8 mouse cellular contexts compared by ENCODE assay signal in the genomic region with DNA sequence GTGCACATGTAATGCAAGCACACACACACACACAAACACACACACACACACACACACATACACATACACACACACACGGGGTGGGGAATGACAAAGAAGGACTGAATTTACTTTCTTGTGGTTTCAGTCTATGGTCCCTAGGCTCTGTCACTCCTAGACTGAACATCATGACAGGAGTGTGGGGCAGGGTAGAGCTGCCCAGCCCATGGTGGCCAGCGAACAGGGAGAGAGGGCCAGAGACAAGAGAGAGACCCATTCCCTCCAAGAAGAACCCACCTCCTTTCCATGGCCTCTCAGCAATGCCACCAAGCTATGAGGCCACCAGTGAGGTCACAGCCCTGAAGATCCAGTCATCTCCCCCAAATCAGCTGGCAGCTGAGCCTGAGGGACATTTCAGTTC.
DNase-seq lines count a peak whose midpoint lies in the region; ATAC-seq and TF ChIP-seq lines count a peak whose summit lies in the region.

No protein-coding gene starts in this region.

- H3K27me3 ChIP-seq in heart, postnatal 0 days (ENCODE audit: control insufficient read depth, insufficient read depth, low read length), result peaks cover 3% of the 10 kb centered on the region; the same call in 1 of the 2 replicates
- H3K27me3 ChIP-seq in embryonic facial prominence, embryonic 13.5 days, result no peaks in the 10 kb centered on the region
- H3K27me3 ChIP-seq in intestine, embryonic 15.5 days (replicated peaks), result no peaks in the 10 kb centered on the region; the same call in 1 of the 2 replicates
- peaks cover 6% of the 10 kb centered on the region for H3K27me3 ChIP-seq in midbrain, embryonic 13.5 days

- H3K4me3 ChIP-seq in heart, postnatal 0 days (ENCODE audit: low read depth, low read length), result no peak overlapping the region
- no peak overlapping the region for H3K4me3 ChIP-seq in embryonic facial prominence, embryonic 13.5 days
- no peak overlapping the region for H3K4me3 ChIP-seq in intestine, embryonic 15.5 days (replicated peaks)
- no peak overlapping the region for H3K4me3 ChIP-seq in midbrain, embryonic 13.5 days (replicated peaks)

- no peak for ATAC-seq in heart, postnatal 0 days (ENCODE audit: insufficient read depth, low read depth)
- ATAC-seq in embryonic facial prominence, embryonic 13.5 days (ENCODE audit: insufficient number of reproducible peaks, insufficient read depth, low FRiP score, low TSS enrichment, low read depth), result no peak
- ATAC-seq in intestine, embryonic 15.5 days, result no peak
- 0 out of 2 replicates have a peak, but pooled peaks have one; percentile 21 for ATAC-seq in midbrain, embryonic 13.5 days
- ATAC-seq in megakaryocyte-erythroid progenitor cell, adult 5-6 weeks (replicated peaks; ENCODE audit: low FRiP score, low TSS enrichment, poor library complexity, severe bottlenecking), result no peak

- no peak for TF ChIP-seq EP300 in heart, postnatal 0 days (IDR thresholded peaks at IDR 0.05; ENCODE audit: low read depth)

- 0 out of 2 replicates have a peak overlapping the region, but pooled peaks have one; percentile 56 for H3K4me2 ChIP-seq in heart, postnatal 0 days (ENCODE audit: low read depth, low read length)
- peak overlapping the region; percentile 55; the same call in 1 of the 2 replicates for H3K4me2 ChIP-seq in embryonic facial prominence, embryonic 13.5 days
- H3K4me2 ChIP-seq in intestine, embryonic 15.5 days (replicated peaks), result peak overlapping the region; percentile 42
- no peak overlapping the region for H3K4me2 ChIP-seq in midbrain, embryonic 13.5 days (replicated peaks)

- no peak for TF ChIP-seq CTCF in heart, postnatal 0 days (IDR thresholded peaks at IDR 0.05; ENCODE audit: low read depth)

- intact Hi-C loops in left cerebral cortex, postnatal 14 days (cut with DNase I), result no loop called here

- H3K4me1 ChIP-seq in heart, postnatal 0 days (ENCODE audit: control insufficient read depth, insufficient read depth), result peaks cover 16% of the 10 kb centered on the region
- peaks cover 56% of the 10 kb centered on the region for H3K4me1 ChIP-seq in embryonic facial prominence, embryonic 13.5 days
- peaks cover 23% of the 10 kb centered on the region for H3K4me1 ChIP-seq in intestine, embryonic 15.5 days (replicated peaks)
- peaks cover 21% of the 10 kb centered on the region for H3K4me1 ChIP-seq in midbrain, embryonic 13.5 days (replicated peaks)

- no peak overlapping the region for H3K9ac ChIP-seq in heart, postnatal 0 days (replicated peaks; ENCODE audit: low read depth, low read length)
- no peak overlapping the region for H3K9ac ChIP-seq in embryonic facial prominence, embryonic 13.5 days
- no peak overlapping the region for H3K9ac ChIP-seq in intestine, embryonic 15.5 days
- H3K9ac ChIP-seq in midbrain, embryonic 13.5 days (replicated peaks), result 0 out of 2 replicates have a peak overlapping the region, but pooled peaks have one; percentile 17

- no peak for DNase-seq in heart, postnatal 0 days (ENCODE audit: low spot score)
- DNase-seq in heart, adult 9 months (ENCODE audit: low spot score in 2 of 2), result no peak
- no peak for DNase-seq in left cerebral cortex, postnatal 14 days (ENCODE audit: low spot score in 2 of 2)
- no peak for DNase-seq in right cerebral cortex, postnatal 14 days

- H3K36me3 ChIP-seq in heart, postnatal 0 days (replicated peaks; ENCODE audit: control insufficient read depth, insufficient read depth, low read length), result no peaks in the 10 kb centered on the region
- no peaks in the 10 kb centered on the region for H3K36me3 ChIP-seq in embryonic facial prominence, embryonic 13.5 days
- no peaks in the 10 kb centered on the region for H3K36me3 ChIP-seq in intestine, embryonic 15.5 days
- no peaks in the 10 kb centered on the region for H3K36me3 ChIP-seq in midbrain, embryonic 13.5 days

- WGBS in heart, postnatal 0 days, result 55% methylated on average over 2 of the region's 2 CpGs
- WGBS in embryonic facial prominence, embryonic 13.5 days, result 56% methylated on average over 2 of the region's 2 CpGs
- WGBS in intestine, embryonic 15.5 days, result 78% methylated on average over 2 of the region's 2 CpGs
- WGBS in midbrain, embryonic 13.5 days, result 83% methylated on average over 2 of the region's 2 CpGs

- H3K9me3 ChIP-seq in heart, postnatal 0 days (replicated peaks; ENCODE audit: control insufficient read depth, low read length), result no peaks in the 10 kb centered on the region
- H3K9me3 ChIP-seq in embryonic facial prominence, embryonic 13.5 days, result no peaks in the 10 kb centered on the region
- no peaks in the 10 kb centered on the region for H3K9me3 ChIP-seq in intestine, embryonic 15.5 days
- no peaks in the 10 kb centered on the region for H3K9me3 ChIP-seq in midbrain, embryonic 13.5 days

- no peak overlapping the region for H3K27ac ChIP-seq in heart, postnatal 0 days (ENCODE audit: low read depth)
- peak overlapping the region; percentile 82 for H3K27ac ChIP-seq in embryonic facial prominence, embryonic 13.5 days
- peak overlapping the region; percentile 67 for H3K27ac ChIP-seq in intestine, embryonic 15.5 days
- H3K27ac ChIP-seq in midbrain, embryonic 13.5 days, result no peak overlapping the region

Comparison
In these comparisons a context has a peak if more than half of its experiments do, and no peak if none do; other contexts are left out.
1. H3K27ac ChIP-seq: peak in embryonic facial prominence, embryonic 13.5 days (single experiment) and intestine, embryonic 15.5 days (single experiment); none in heart, postnatal 0 days (single experiment) and midbrain, embryonic 13.5 days (single experiment).